ENCODE assay signal across 14 mouse cellular contexts in the genomic region with DNA sequence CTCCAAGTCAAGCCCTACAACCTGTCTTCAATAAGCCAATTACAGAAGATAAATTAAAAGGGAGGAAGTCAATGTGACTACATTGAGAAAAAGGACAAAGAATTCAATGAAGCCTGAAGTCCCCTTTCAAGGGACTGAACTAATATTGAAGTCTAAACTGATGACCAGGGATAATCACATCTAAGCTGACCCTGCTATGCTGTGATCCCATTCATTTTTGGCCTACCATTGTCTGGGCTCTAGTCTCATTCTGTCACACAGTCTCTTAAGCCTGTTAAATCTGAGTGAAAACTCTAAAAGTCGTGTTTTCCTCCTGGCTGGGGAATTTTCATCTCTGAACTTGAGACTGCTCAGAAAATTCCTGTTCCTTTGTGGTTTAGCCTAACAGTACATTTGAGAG.
"Had no signal": no experiment of that assay in that cellular context is flagged by ENCODE, and none has a peak within 500 bp of the region (broad histone marks: within the 10 kb centered on the region; RNA-seq: fewer than 3 reads in every experiment).

No protein-coding gene starts in this region.

- H3K9ac ChIP-seq: liver, embryonic 13.5 days; stomach, embryonic 15.5 days had no signal

- H3K9me3 ChIP-seq: liver, embryonic 13.5 days; stomach, embryonic 15.5 days had no signal

- H3K4me3 ChIP-seq: left cerebral cortex, adult 2 months; liver, embryonic 13.5 days; stomach, embryonic 15.5 days had no signal

- DNase-seq: kidney, adult 18-20 months; kidney, postnatal 25 days; layer of hippocampus, postnatal 36 days; liver, embryonic 13.5 days; lung, adult 2 months; lung, postnatal 14 days; lung, postnatal 4 days; right cerebral cortex, postnatal 25 days; spleen, adult 18-20 months; thymus, postnatal 25 days had no signal

- ATAC-seq: intestine, embryonic 16.5 days had no signal

- H3K27me3 ChIP-seq: liver, embryonic 13.5 days; stomach, embryonic 15.5 days had no signal

- H3K4me2 ChIP-seq: liver, embryonic 13.5 days; stomach, embryonic 15.5 days had no signal

- H3K4me1 ChIP-seq: liver, embryonic 13.5 days; stomach, embryonic 15.5 days had no signal

- H3K27ac ChIP-seq: kidney, postnatal 0 days; left cerebral cortex, adult 2 months; liver, embryonic 13.5 days; stomach, embryonic 15.5 days had no signal

- H3K36me3 ChIP-seq: liver, embryonic 13.5 days; stomach, embryonic 15.5 days had no signal
